Mouse (Mus musculus): Measurements from ENCODE around the gene Ebf3.

- TF ChIP-seq CTCF (conservative IDR thresholded peaks at IDR 0.05; ENCODE audit: insufficient read depth, insufficient read length, low read depth, low read length), result no peak
- TF ChIP-seq POLR2A (IDR thresholded peaks at IDR 0.05; ENCODE audit: low read depth, low read length), result no peak
Observed at GRCm38 (mm10) chr7:137300169-137300568, 14.1 kb downstream of the Ebf3 start.
